Mouse (Mus musculus) forebrain, postnatal 0 days (tissue): ENCODE measurements around the gene Gh. TPM values are rescaled to one million over a fixed set of nuclear protein-coding genes. Genes with fewer than 3 reads are reported as not detected.

Experiments used
- ATAC-seq: fragments of 200-750 bp; cut with Nextera tagmentation; 2 replicates; pipeline ENCODE4 v1.8.0; 2017; ENCODE audit warnings: mild to moderate bottlenecking, moderate library complexity
- DNase-seq: peaks from one replicate; pipeline ENCODE4 v3.0.0-alpha.2; 2015
- H3K27ac ChIP-seq: fragments of 300-500 bp; sonication (generic); 2 replicates; pipeline ENCODE4 v1.5.1; 2014; ENCODE audit warnings: low read depth, mild to moderate bottlenecking, antibody characterized with exemption, low read length, moderate library complexity, mixed read lengths
- H3K27me3 ChIP-seq: fragments of 300-500 bp; sonication (generic); 2 replicates; pipeline ENCODE4 v1.6.1; 2014; ENCODE audit warnings: mild to moderate bottlenecking, low read length, mixed read lengths; ENCODE audit not compliant: insufficient read depth
- H3K36me3 ChIP-seq: fragments of 300-500 bp; sonication (generic); 2 replicates; pipeline ENCODE4 v1.6.1; 2014; ENCODE audit warnings: mild to moderate bottlenecking, moderate library complexity; ENCODE audit not compliant: insufficient read depth
- H3K4me1 ChIP-seq: fragments of 300-500 bp; sonication (generic); 2 replicates; pipeline ENCODE4 v1.6.1; 2014; ENCODE audit warnings: antibody characterized with exemption; ENCODE audit not compliant: insufficient read depth
- H3K4me2 ChIP-seq: fragments of 300-500 bp; sonication (generic); 2 replicates; pipeline ENCODE4 v1.6.1; 2014; ENCODE audit warnings: low read depth, mild to moderate bottlenecking, moderate library complexity
- H3K4me3 ChIP-seq: fragments of 300-500 bp; sonication (generic); 2 replicates; pipeline ENCODE4 v1.5.1; 2014; ENCODE audit warnings: low read depth, low read length, mixed read lengths
- H3K9ac ChIP-seq: fragments of 300-500 bp; sonication (generic); 2 replicates; pipeline ENCODE4 v1.6.1; 2014; ENCODE audit warnings: mild to moderate bottlenecking
- H3K9me3 ChIP-seq: fragments of 300-500 bp; sonication (generic); 2 replicates; pipeline ENCODE4 v1.6.1; 2016; ENCODE audit warnings: low read length
- CTCF ChIP-seq: sonication (generic); IDR thresholded peaks from 2 replicates; pipeline ENCODE4 v1.5.1; 2016; ENCODE audit warnings: antibody characterized with exemption, control low read depth, low read depth
- WGBS: fragments of 180-500 bp; shearing (Covaris S2); extraction: QIAGEN DNeasy Blood & Tissue Kit; methylation state at CpG from one replicate; pipeline ENCODE4 v1.1.7; 2014; 5-methylcytosine and 5-hydroxymethylcytosine counted together
- polyA plus RNA-seq: library from polyadenylated mRNA; unstranded; fragments of >200 nt; fragmentation: Nextera tagmentation; extraction: Ambion mirVana; gene quantifications from 2 replicates; pipeline ENCODE4 v1.2.1, GENCODE M21; 2015
- total RNA-seq: library from RNA; depleted of rRNA; stranded (reverse); fragments of >200 nt; gene quantifications from 2 replicates; pipeline ENCODE4 v1.2.3, GENCODE M21; 2014

The Gh gene
- total and polyA plus RNA-seq, 2 experiments from 2014 or later: not detected

GRCm38 (mm10) chr11:106310123-106310522 is 8.5 kb upstream of the Gh start:
- H3K27ac ChIP-seq: no peak overlapping the region
- TF ChIP-seq CTCF: no peak
- DNase-seq: no peak
- H3K27me3 ChIP-seq: no peaks in the 10 kb centered on the region
- H3K4me1 ChIP-seq: no peaks in the 10 kb centered on the region
- H3K36me3 ChIP-seq: no peaks in the 10 kb centered on the region
- H3K9ac ChIP-seq: no peak overlapping the region
- 72% methylated on average over 5 of the region's 5 CpGs for WGBS
- no peaks in the 10 kb centered on the region for H3K9me3 ChIP-seq
- no peak overlapping the region for H3K4me2 ChIP-seq
- H3K4me3 ChIP-seq: no peak overlapping the region
- ATAC-seq: no peak

GRCm38 (mm10) chr11:106308162-106308561 is 6.5 kb upstream of the Gh start:
- H3K9me3 ChIP-seq: no peaks in the 10 kb centered on the region
- H3K4me2 ChIP-seq: no peak overlapping the region
- H3K36me3 ChIP-seq: no peaks in the 10 kb centered on the region
- DNase-seq (no peak), ATAC-seq (no peak)
- no peaks in the 10 kb centered on the region for H3K4me1 ChIP-seq
- H3K27me3 ChIP-seq: no peaks in the 10 kb centered on the region
- H3K4me3 ChIP-seq: no peak overlapping the region
- no peak for TF ChIP-seq CTCF
- no peak overlapping the region for H3K9ac ChIP-seq
- H3K27ac ChIP-seq: no peak overlapping the region
- 83% methylated on average over 11 of the region's 11 CpGs for WGBS

GRCm38 (mm10) chr11:106307432-106307831 is 5.8 kb upstream of the Gh start:
- TF ChIP-seq CTCF: no peak
- Histone ChIP-seq H3K27me3 (no peaks in the 10 kb centered on the region), H3K4me1 (no peaks in the 10 kb centered on the region), H3K4me2 (no peak overlapping the region), H3K4me3 (no peak overlapping the region), H3K36me3 (no peaks in the 10 kb centered on the region), H3K9me3 (no peaks in the 10 kb centered on the region), H3K9ac (no peak overlapping the region), H3K27ac (no peak overlapping the region)
- ATAC-seq (no peak), DNase-seq (no peak)
- 55% methylated on average over 5 of the region's 5 CpGs for WGBS

GRCm38 (mm10) chr11:106306758-106307157 is 5.1 kb upstream of the Gh start:
- H3K36me3 ChIP-seq: no peaks in the 10 kb centered on the region
- no peak overlapping the region for H3K4me2 ChIP-seq
- H3K27ac ChIP-seq: no peak overlapping the region
- DNase-seq: no peak
- no peak overlapping the region for H3K4me3 ChIP-seq
- TF ChIP-seq CTCF: no peak
- WGBS: 71% methylated on average over 9 of the region's 9 CpGs
- no peak for ATAC-seq
- H3K27me3 ChIP-seq: no peaks in the 10 kb centered on the region
- no peaks in the 10 kb centered on the region for H3K9me3 ChIP-seq
- no peak overlapping the region for H3K9ac ChIP-seq
- H3K4me1 ChIP-seq: no peaks in the 10 kb centered on the region

GRCm38 (mm10) chr11:106306065-106306385 is 4.4 kb upstream of the Gh start:
- Histone ChIP-seq H3K27ac (no peak overlapping the region), H3K4me3 (no peak overlapping the region), H3K4me1 (no peaks in the 10 kb centered on the region), H3K36me3 (no peaks in the 10 kb centered on the region), H3K9me3 (no peaks in the 10 kb centered on the region), H3K4me2 (no peak overlapping the region), H3K9ac (no peak overlapping the region), H3K27me3 (no peaks in the 10 kb centered on the region)
- DNase-seq (no peak), ATAC-seq (no peak)
- 89% methylated on average over 3 of the region's 3 CpGs for WGBS
- no peak for TF ChIP-seq CTCF

- H3K4me3 ChIP-seq: no peak overlapping the region
- H3K27ac ChIP-seq: no peak overlapping the region
- H3K27me3 ChIP-seq: no peaks in the 10 kb centered on the region
- no peaks in the 10 kb centered on the region for H3K4me1 ChIP-seq
- DNase-seq (no peak), ATAC-seq (no peak)
- 83% methylated on average over 10 of the region's 10 CpGs for WGBS
- H3K9me3 ChIP-seq: no peaks in the 10 kb centered on the region
- H3K4me2 ChIP-seq: no peak overlapping the region
- no peak for TF ChIP-seq CTCF
- no peaks in the 10 kb centered on the region for H3K36me3 ChIP-seq
- H3K9ac ChIP-seq: no peak overlapping the region
Observed at GRCm38 (mm10) chr11:106305348-106306064, 3.8 kb upstream of the Gh start.

GRCm38 (mm10) chr11:106302634-106303033 is 969 bp upstream of the Gh start:
- Histone ChIP-seq H3K4me2 (no peak overlapping the region), H3K9me3 (no peaks in the 10 kb centered on the region), H3K27me3 (no peaks in the 10 kb centered on the region), H3K4me3 (no peak overlapping the region), H3K9ac (no peak overlapping the region), H3K36me3 (no peaks in the 10 kb centered on the region), H3K27ac (no peak overlapping the region), H3K4me1 (no peaks in the 10 kb centered on the region)
- peak; percentile 57 for DNase-seq
- no peak for ATAC-seq
- 22% methylated on average over 2 of the region's 2 CpGs for WGBS
- TF ChIP-seq CTCF: peak; percentile 76
